Mouse (Mus musculus) frontal cortex, adult (tissue): Measurements from ENCODE around the gene Ltc4s.

Source experiments
- ATAC-seq: cut with Nextera tagmentation; 2 replicates; pipeline ENCODE4 v1.9.2; 2017; ENCODE audit warnings: mild to moderate bottlenecking, moderate library complexity, mixed read lengths; ENCODE audit not compliant: low TSS enrichment

The Ltc4s gene

GRCm38 (mm10) chr11:50201590-50201989 lies 36.8 kb downstream of the Ltc4s start:
- ATAC-seq: no peak

GRCm38 (mm10) chr11:50200613-50201012 lies 37.8 kb downstream of the Ltc4s start:
- peak; percentile 2; the same call in 1 of the 2 replicates for ATAC-seq

GRCm38 (mm10) chr11:50198916-50199315 lies 39.5 kb downstream of the Ltc4s start:
- ATAC-seq: no peak

- no peak for ATAC-seq
These were observed 40.1 kb downstream of the Ltc4s start for GRCm38 (mm10) chr11:50198219-50198846.

GRCm38 (mm10) chr11:50197500-50197899 lies 40.9 kb downstream of the Ltc4s start:
- no peak for ATAC-seq

GRCm38 (mm10) chr11:50194793-50195192 lies 43.6 kb downstream of the Ltc4s start:
- no peak for ATAC-seq

- ATAC-seq: no peak
These were observed 44.3 kb downstream of the Ltc4s start for GRCm38 (mm10) chr11:50194070-50194469.

- ATAC-seq: no peak
These were observed 46.1 kb downstream of the Ltc4s start for GRCm38 (mm10) chr11:50192278-50192677.

GRCm38 (mm10) chr11:50190362-50190761 lies 48.1 kb downstream of the Ltc4s start:
- ATAC-seq: no peak

GRCm38 (mm10) chr11:50188682-50189081 lies 49.7 kb downstream of the Ltc4s start:
- ATAC-seq: no peak
